Mouse (Mus musculus): ENCODE data around the gene Igsf10. TPM values are rescaled to one million over a fixed set of nuclear protein-coding genes. Genes with fewer than 3 reads are reported as not detected.

Igsf10 gene
- polyA plus RNA-seq, 1 experiment from 2014 or later = 2.6 TPM

DNA sequence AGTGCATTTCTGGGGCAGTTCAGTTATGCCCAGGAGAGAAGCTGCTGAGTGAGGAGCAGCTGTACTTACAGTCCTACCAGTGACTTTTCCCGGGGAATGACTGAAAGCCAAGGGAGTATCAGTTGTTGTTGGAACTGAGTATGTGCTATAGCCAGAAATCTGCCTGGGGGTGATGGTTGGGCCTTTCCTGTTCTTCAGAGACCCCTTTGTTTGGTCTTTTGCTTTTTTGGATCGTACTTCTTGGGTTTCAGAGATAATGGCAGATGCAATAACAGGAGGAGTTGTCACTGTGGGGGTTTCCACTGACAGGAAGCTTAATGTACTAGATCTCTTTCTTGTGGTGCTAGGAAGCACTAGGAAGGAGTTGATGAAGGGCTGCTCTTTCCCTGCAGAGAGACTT lies 15.7 kb downstream of the Igsf10 start:
- TF ChIP-seq CTCF (IDR thresholded peaks at IDR 0.05) = no peak
- ChIA-PET POLR2A (no interaction called here), CTCF (interaction anchor here (1.2 to 1.5 kb wide), 2 partner anchors 12 to 38 kb away, joined by 3 to 6 read pairs; no protein-coding TSS in a partner anchor)
- no peaks in the 10 kb centered on the region for H3K27me3 ChIP-seq
- no peak for DNase-seq (ENCODE audit: low read depth, low spot score)
- in situ Hi-C loops (cut with MboI; ENCODE audit: low pct_unique_long_range_greater_than_20kb) = loop anchor here (10.0 kb wide), 2 partner anchors 416 to 786 kb away; no protein-coding TSS in a partner anchor
- no peak for ATAC-seq

GRCm38 (mm10) chr3:59321278-59321876 lies 22.8 kb downstream of the Igsf10 start:
- H3K27me3 ChIP-seq = no peaks in the 10 kb centered on the region
- in situ Hi-C loops (cut with MboI; ENCODE audit: low pct_unique_long_range_greater_than_20kb) = loop anchor here (10.0 kb wide), 2 partner anchors 423 to 793 kb away; no protein-coding TSS in a partner anchor
- POLR2A ChIA-PET = interaction anchor here (0.7 to 1.6 kb wide), 2 partner anchors 9 to 73 kb away, joined by 3 to 4 read pairs; no protein-coding TSS in a partner anchor
- DNase-seq (ENCODE audit: low read depth, low spot score) (no peak), ATAC-seq (no peak)
- CTCF ChIA-PET = interaction anchor here (0.8 to 2.6 kb wide), 21 partner anchors 8 to 1199 kb away, joined by 3 to 27 read pairs (median 4); partner anchors contain the start of gene Igsf10
- TF ChIP-seq CTCF (IDR thresholded peaks at IDR 0.05) = peak; percentile 84

GRCm38 (mm10) chr3:59316077-59316476 lies 28.1 kb downstream of the Igsf10 start:
- ChIA-PET POLR2A (no interaction called here), CTCF (interaction anchor here (1.5 to 1.6 kb wide), 2 partner anchors 12 to 196 kb away, joined by 4 to 6 read pairs; no protein-coding TSS in a partner anchor)
- H3K27me3 ChIP-seq = no peaks in the 10 kb centered on the region
- DNase-seq (ENCODE audit: low read depth, low spot score) (no peak), ATAC-seq (no peak)
- in situ Hi-C loops (cut with MboI; ENCODE audit: low pct_unique_long_range_greater_than_20kb) = no loop called here
- no peak for TF ChIP-seq CTCF (IDR thresholded peaks at IDR 0.05)

DNA sequence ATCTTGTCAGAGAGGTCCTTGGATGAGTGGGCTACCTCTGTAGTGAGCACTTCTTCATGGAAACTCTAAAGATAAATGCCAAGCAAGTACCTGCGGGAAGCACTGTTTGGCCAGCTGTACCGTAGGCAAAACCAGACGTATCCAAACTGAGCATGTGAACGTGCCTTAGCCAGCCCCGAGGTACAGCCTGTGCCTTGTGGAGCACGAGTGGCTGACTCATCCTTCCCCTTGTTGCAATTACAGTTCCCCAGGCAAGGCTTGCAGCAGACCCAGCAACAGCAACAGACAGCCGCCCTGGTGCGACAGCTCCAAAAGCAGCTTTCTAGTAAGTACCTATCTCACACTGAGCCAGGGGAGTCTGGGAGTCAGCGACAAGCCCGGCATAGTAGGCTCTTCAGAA lies 31.6 kb downstream of the Igsf10 start:
- TF ChIP-seq CTCF (IDR thresholded peaks at IDR 0.05) = no peak
- peak; percentile 96 for ATAC-seq
- in situ Hi-C loops (cut with MboI; ENCODE audit: low pct_unique_long_range_greater_than_20kb) = no loop called here
- CTCF ChIA-PET = interaction anchor here (1.0 to 4.3 kb wide), 2 partner anchors 8 to 20 kb away, joined by 3 to 27 read pairs; no protein-coding TSS in a partner anchor
- POLR2A ChIA-PET = interaction anchor here (1.5 kb wide), 1 partner anchor 8 kb away, joined by 4 read pairs; no protein-coding TSS in a partner anchor
- no peaks in the 10 kb centered on the region for H3K27me3 ChIP-seq
- DNase-seq (ENCODE audit: low read depth, low spot score) = no peak

DNA sequence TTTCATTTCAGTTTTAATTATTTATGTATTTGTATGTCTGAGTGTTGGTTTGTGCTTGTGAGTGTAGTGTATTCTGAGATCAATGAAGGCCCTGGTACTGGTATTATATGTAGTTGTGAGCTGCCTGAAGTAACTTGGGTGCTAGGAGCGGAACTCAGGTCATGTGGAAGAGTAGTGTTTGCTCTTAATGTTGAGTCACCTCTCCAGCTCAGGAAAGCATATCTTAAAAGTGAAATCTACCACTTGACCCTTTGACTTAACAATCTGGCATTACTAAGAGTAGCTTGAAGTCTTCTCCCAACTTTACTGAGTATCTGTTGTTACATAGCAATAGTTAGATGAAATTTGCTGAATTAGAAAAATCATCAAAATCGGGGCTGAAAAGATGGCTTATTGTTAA lies 38.7 kb downstream of the Igsf10 start:
- ATAC-seq (no peak), DNase-seq (ENCODE audit: low read depth, low spot score) (no peak)
- POLR2A ChIA-PET = no interaction called here
- TF ChIP-seq CTCF (IDR thresholded peaks at IDR 0.05) = no peak
- H3K27me3 ChIP-seq = no peaks in the 10 kb centered on the region
- CTCF ChIA-PET = interaction anchor here (1.1 kb wide), 1 partner anchor 9 kb away, joined by 3 read pairs; no protein-coding TSS in a partner anchor
- in situ Hi-C loops (cut with MboI; ENCODE audit: low pct_unique_long_range_greater_than_20kb) = no loop called here

DNA sequence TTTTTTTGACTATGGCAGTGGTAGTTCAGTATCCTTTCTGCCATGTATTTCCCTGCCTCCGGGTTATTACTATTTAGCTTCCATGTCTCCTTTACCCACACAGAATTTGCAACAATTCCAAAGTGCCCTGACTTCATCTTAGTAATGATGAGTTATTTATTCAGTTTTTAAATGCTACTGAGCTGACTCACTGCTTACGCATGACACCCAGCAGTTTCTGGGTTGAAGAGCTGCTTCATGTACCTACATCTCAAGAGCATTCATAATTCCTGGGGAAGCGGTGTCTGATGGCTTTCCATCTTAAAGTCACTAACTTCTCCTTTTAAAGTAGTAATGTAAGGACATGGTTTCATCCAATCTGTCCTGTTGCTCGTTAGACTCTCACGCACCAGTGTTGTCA lies 39.2 kb downstream of the Igsf10 start:
- ATAC-seq (no peak), DNase-seq (ENCODE audit: low read depth, low spot score) (no peak)
- POLR2A ChIA-PET = no interaction called here
- CTCF ChIA-PET = interaction anchor here (1.1 to 1.6 kb wide), 2 partner anchors 8 to 129 kb away, joined by 3 read pairs; no protein-coding TSS in a partner anchor
- no peaks in the 10 kb centered on the region for H3K27me3 ChIP-seq
- in situ Hi-C loops (cut with MboI; ENCODE audit: low pct_unique_long_range_greater_than_20kb) = no loop called here
- TF ChIP-seq CTCF (IDR thresholded peaks at IDR 0.05) = no peak

DNA sequence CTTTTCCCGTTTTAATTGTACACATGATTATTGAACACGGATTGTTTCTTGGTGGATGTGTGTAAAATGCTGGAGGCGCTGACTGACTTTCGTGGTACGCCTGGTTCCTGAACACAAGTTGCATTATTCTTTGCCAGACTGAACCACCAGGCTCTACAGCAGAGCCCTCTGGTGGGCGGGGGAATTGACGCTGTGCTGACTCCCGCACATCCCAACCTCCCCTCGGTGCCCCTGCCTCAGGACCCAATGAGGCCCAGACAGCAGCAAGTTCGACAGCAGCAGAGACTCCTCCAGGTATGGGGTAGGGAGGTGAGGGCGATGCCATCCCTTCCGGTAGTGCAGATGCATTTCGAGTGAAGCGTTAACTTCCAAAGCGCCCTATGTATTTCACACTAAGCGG lies 46.5 kb downstream of the Igsf10 start:
- ATAC-seq = no peak

GRCm38 (mm10) chr3:59296563-59297130 lies 47.5 kb downstream of the Igsf10 start:
- in situ Hi-C loops (cut with MboI; ENCODE audit: low pct_unique_long_range_greater_than_20kb) = loop anchor here (25.0 kb wide), 1 partner anchor 1216 kb away; no protein-coding TSS in a partner anchor
- no peaks in the 10 kb centered on the region for H3K27me3 ChIP-seq
- POLR2A ChIA-PET = interaction anchor here (0.7 kb wide), 3 partner anchors 15 to 1059 kb away, joined by 3 read pairs; no protein-coding TSS in a partner anchor
- CTCF ChIA-PET = interaction anchor here (1.0 to 1.4 kb wide), 8 partner anchors 8 to 184 kb away, joined by 3 to 5 read pairs (median 3); no protein-coding TSS in a partner anchor
- no peak for TF ChIP-seq CTCF (IDR thresholded peaks at IDR 0.05)
- DNase-seq (ENCODE audit: low read depth, low spot score) = no peak
- ATAC-seq = peak; percentile 84

More for the DNA sequence above, 46.5 kb downstream of the Igsf10 start:
- CTCF ChIA-PET = interaction anchor here (1.4 kb wide), 1 partner anchor 28 kb away, joined by 3 read pairs; no protein-coding TSS in a partner anchor
- TF ChIP-seq CTCF (IDR thresholded peaks at IDR 0.05) = no peak
- POLR2A ChIA-PET = no interaction called here
- no peak for DNase-seq (ENCODE audit: low read depth, low spot score)
- no peaks in the 10 kb centered on the region for H3K27me3 ChIP-seq
- in situ Hi-C loops (cut with MboI; ENCODE audit: low pct_unique_long_range_greater_than_20kb) = loop anchor here (25.0 kb wide), 1 partner anchor 1215 kb away; no protein-coding TSS in a partner anchor

GRCm38 (mm10) chr3:59295699-59296562 lies 48.3 kb downstream of the Igsf10 start:
- POLR2A ChIA-PET = interaction anchor here (0.7 kb wide), 2 partner anchors 16 to 1060 kb away, joined by 3 read pairs; no protein-coding TSS in a partner anchor
- CTCF ChIA-PET = interaction anchor here (1.0 to 1.4 kb wide), 8 partner anchors 9 to 183 kb away, joined by 3 to 5 read pairs (median 3); no protein-coding TSS in a partner anchor
- in situ Hi-C loops (cut with MboI; ENCODE audit: low pct_unique_long_range_greater_than_20kb) = loop anchor here (25.0 kb wide), 1 partner anchor 1216 kb away; no protein-coding TSS in a partner anchor
- no peak for DNase-seq (ENCODE audit: low read depth, low spot score)
- TF ChIP-seq CTCF (IDR thresholded peaks at IDR 0.05) = no peak
- ATAC-seq = peak; percentile 94
- no peaks in the 10 kb centered on the region for H3K27me3 ChIP-seq

All from Patski (cell line).